Mouse (Mus musculus) liver, adult 2 months (tissue): ENCODE results near the gene Asb13. TPM values are rescaled to one million over a fixed set of nuclear protein-coding genes. Genes with fewer than 3 reads are reported as not detected.

Experiments
- DNase-seq: peaks from one replicate; pipeline ENCODE4 v3.0.0-alpha.2; 2011; ENCODE audit warnings: low read depth, low spot score; ENCODE audit errors: extremely low read depth
- H3K27ac ChIP-seq: fragments of 200-500 bp; replicated peaks from 2 replicates; pipeline ENCODE4 v1.5.1; 2012; ENCODE audit warnings: low read depth, mild to moderate bottlenecking, control low read depth, inconsistent platforms, low read length; ENCODE audit not compliant: insufficient read depth
- H3K27me3 ChIP-seq: fragments of 200-500 bp; 2 replicates; pipeline ENCODE4 v1.6.1; 2012; ENCODE audit warnings: mild to moderate bottlenecking, moderate library complexity, low read length, inconsistent platforms; ENCODE audit not compliant: control insufficient read depth, insufficient read depth
- H3K36me3 ChIP-seq: fragments of 200-500 bp; 2 replicates; pipeline ENCODE4 v1.6.1; 2012; ENCODE audit warnings: low read length, inconsistent platforms; ENCODE audit not compliant: control insufficient read depth, insufficient read depth
- H3K4me1 ChIP-seq: fragments of 200-500 bp; 2 replicates; pipeline ENCODE4 v1.6.1; 2011; ENCODE audit warnings: low read length; ENCODE audit not compliant: control insufficient read depth, insufficient read depth
- H3K4me3 ChIP-seq: fragments of 200-500 bp; 2 replicates; pipeline ENCODE4 v1.5.1; 2011; ENCODE audit warnings: low read depth, mild to moderate bottlenecking, control low read depth, low read length, moderate library complexity; ENCODE audit not compliant: insufficient read depth
- H3K79me2 ChIP-seq: fragments of 200-500 bp; 2 replicates; pipeline ENCODE4 v1.6.1; 2012; ENCODE audit warnings: inconsistent platforms, mild to moderate bottlenecking, low read length, moderate library complexity; ENCODE audit not compliant: control insufficient read depth, insufficient read depth
- H3K9ac ChIP-seq: fragments of 200-500 bp; 2 replicates; pipeline ENCODE4 v1.6.1; 2012; ENCODE audit warnings: low read depth, mild to moderate bottlenecking, control low read depth, inconsistent platforms, low read length
- CTCF ChIP-seq: fragments of 200-500 bp; IDR thresholded peaks from 2 replicates; pipeline ENCODE4 v1.5.1; 2011; ENCODE audit warnings: low read depth, low read length, control low read depth
- POLR2A ChIP-seq: fragments of 200-500 bp; IDR thresholded peaks from 2 replicates; pipeline ENCODE4 v1.6.1; 2011; ENCODE audit warnings: low read length, control low read depth; ENCODE audit not compliant: insufficient read depth; ENCODE audit errors: extremely low read depth
- WGBS: fragments of 180-500 bp; shearing (Covaris S2); methylation state at CpG from one replicate; pipeline ENCODE4 v1.1.7; 2018; 5-methylcytosine and 5-hydroxymethylcytosine counted together
- polyA plus RNA-seq: library from polyadenylated mRNA; depleted of rRNA; stranded (reverse); fragments of >200 nt; gene quantifications from 2 replicates; pipeline ENCODE4 v1.2.3, GENCODE M21; 2012; rRNA removed
- total RNA-seq: library from RNA; depleted of rRNA; stranded (reverse); fragments of >200 nt; gene quantifications from 2 replicates; pipeline ENCODE4 v1.2.3, GENCODE M21; 2014; rRNA removed

Asb13 gene
- total and polyA plus RNA-seq, 2 experiments: 14.7 to 34.9 TPM

DNA sequence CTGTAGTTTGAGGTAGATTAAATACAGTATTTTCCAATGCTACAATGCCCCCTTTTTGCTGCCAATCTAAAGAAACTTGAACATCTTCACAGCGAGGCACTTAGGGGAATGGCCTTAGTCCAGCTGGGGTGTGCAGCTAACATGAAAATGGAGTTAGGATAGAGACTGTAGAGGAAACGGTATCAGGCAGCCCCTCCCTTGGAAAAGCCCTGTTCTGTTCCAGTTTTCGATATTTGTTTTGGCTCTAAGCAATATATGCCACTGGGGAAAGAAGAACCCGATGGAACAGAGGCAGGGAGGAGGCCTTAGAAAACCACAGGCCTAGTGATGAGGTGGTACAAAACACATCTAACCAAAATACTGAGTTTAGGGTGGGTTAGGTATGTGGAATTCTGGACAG, 42.0 kb downstream of the Asb13 start:
- H3K4me1 ChIP-seq: no peaks in the 10 kb centered on the region
- WGBS: 46% methylated on average over 4 of the region's 4 CpGs

GRCm38 (mm10) chr13:3679098-3679497, 45.3 kb downstream of the Asb13 start:
- Histone ChIP-seq H3K27ac (no peak overlapping the region), H3K27me3 (no peaks in the 10 kb centered on the region), H3K4me1 (no peaks in the 10 kb centered on the region), H3K36me3 (no peaks in the 10 kb centered on the region), H3K79me2 (no peaks in the 10 kb centered on the region), H3K9ac (no peak overlapping the region), H3K4me3 (no peak overlapping the region)
- no peak for DNase-seq
- no peak for TF ChIP-seq CTCF
- no peak for TF ChIP-seq POLR2A
- WGBS: 70% methylated on average over 4 of the region's 4 CpGs

More for the DNA sequence above, 42.0 kb downstream of the Asb13 start:
- Histone ChIP-seq H3K36me3 (no peaks in the 10 kb centered on the region), H3K27me3 (no peaks in the 10 kb centered on the region), H3K27ac (no peak overlapping the region), H3K79me2 (no peaks in the 10 kb centered on the region), H3K9ac (no peak overlapping the region), H3K4me3 (no peak overlapping the region)
- DNase-seq: no peak
- TF ChIP-seq CTCF: no peak
- no peak for TF ChIP-seq POLR2A

GRCm38 (mm10) chr13:3686306-3686705, 52.5 kb downstream of the Asb13 start:
- DNase-seq: no peak
- H3K9ac ChIP-seq: no peak overlapping the region
- H3K36me3 ChIP-seq: no peaks in the 10 kb centered on the region
- H3K27me3 ChIP-seq: no peaks in the 10 kb centered on the region
- H3K27ac ChIP-seq: no peak overlapping the region
- WGBS: 74% methylated on average over 1 of the region's 1 CpGs
- TF ChIP-seq POLR2A (no peak), CTCF (no peak)
- H3K79me2 ChIP-seq: no peaks in the 10 kb centered on the region
- no peak overlapping the region for H3K4me3 ChIP-seq
- no peaks in the 10 kb centered on the region for H3K4me1 ChIP-seq

DNA sequence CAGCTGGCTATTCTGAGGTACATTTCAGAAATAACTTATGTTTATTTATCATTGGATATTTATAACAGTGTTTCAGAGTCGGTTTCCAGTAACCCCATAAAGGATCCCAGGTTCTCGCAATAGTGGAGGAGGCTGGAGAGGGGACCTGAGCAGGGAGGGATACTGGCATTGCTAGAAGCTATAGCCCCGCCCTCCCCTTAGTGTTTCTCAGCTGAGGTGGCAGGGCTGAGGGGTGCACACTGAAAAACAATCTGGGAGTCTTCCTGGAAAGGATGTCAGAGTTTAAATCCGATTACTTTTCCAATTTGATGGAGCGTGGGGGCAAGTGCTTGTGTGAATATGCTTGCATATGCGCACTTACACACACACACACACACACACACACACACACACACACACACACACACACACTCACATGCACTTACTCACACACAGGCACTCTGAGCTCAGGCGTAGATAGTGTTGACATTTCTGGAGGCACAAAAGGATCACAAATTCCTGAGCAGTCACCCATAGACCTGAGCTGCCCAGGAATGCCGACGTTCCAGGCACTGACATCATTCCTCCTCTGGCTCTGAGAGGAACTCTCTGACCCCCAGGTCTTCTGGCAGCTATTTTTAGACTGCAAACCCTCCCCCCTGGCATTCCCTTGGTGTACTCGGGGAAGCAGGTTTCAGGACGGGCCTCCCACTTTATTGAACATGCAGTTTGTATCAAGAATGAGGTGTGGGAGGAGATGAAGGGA, 60.9 kb downstream of the Asb13 start:
- Histone ChIP-seq H3K27me3 (no peaks in the 10 kb centered on the region), H3K79me2 (no peaks in the 10 kb centered on the region), H3K4me3 (no peak overlapping the region), H3K4me1 (no peaks in the 10 kb centered on the region), H3K36me3 (no peaks in the 10 kb centered on the region), H3K9ac (no peak overlapping the region), H3K27ac (no peak overlapping the region)
- 35% methylated on average over 11 of the region's 11 CpGs for WGBS
- DNase-seq: peak; percentile 14
- TF ChIP-seq CTCF: no peak
- TF ChIP-seq POLR2A: no peak

DNA sequence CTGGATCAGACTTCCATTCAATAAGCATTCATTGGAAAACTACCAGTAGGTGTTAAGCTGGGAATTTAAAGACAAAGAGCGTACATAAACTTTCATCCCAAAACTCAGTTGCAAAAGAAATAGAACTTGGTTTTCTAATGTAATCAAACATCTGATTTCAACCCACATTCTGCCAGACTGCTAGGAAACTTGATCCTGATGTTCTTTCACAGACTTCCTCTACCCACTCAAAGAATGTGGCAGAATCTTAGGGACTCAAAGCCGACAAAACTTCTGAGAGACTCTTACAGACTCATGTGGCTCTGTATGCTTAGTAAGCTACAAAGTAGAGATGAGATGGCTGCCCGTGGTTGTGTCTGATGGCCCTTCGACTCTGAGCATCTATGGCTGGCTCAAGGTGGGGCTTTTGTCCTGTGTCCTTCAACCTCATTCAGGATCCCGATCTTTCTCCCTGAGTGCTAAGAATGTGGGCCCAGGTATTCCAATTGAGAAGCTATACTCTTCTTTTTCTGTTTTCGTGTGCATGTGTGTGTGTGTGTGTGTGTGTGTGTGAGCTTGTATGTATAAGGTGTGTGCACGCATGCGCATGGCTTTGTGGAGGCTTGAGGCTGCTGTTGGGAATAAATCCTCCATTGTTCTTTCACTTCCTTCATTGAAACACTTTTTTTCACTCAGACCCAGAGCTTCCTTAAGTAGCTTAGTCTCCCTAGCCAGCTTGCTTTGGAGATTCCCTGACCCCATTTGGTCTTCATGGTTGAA, 63.3 kb downstream of the Asb13 start:
- no peak overlapping the region for H3K9ac ChIP-seq
- no peaks in the 10 kb centered on the region for H3K27me3 ChIP-seq
- no peaks in the 10 kb centered on the region for H3K79me2 ChIP-seq
- no peak overlapping the region for H3K4me3 ChIP-seq
- H3K27ac ChIP-seq: no peak overlapping the region
- no peaks in the 10 kb centered on the region for H3K36me3 ChIP-seq
- DNase-seq: no peak
- WGBS: 85% methylated on average over 8 of the region's 8 CpGs
- H3K4me1 ChIP-seq: no peaks in the 10 kb centered on the region
- no peak for TF ChIP-seq POLR2A
- no peak for TF ChIP-seq CTCF

GRCm38 (mm10) chr13:3700752-3701151, 66.9 kb downstream of the Asb13 start:
- Histone ChIP-seq H3K27me3 (no peaks in the 10 kb centered on the region), H3K27ac (no peak overlapping the region), H3K4me1 (no peaks in the 10 kb centered on the region), H3K4me3 (no peak overlapping the region), H3K36me3 (no peaks in the 10 kb centered on the region), H3K9ac (no peak overlapping the region), H3K79me2 (no peaks in the 10 kb centered on the region)
- DNase-seq: peak; percentile 6
- WGBS: 60% methylated on average over 4 of the region's 4 CpGs
- TF ChIP-seq CTCF (no peak), POLR2A (no peak)

Other genes starting within 250 kb of the Asb13 start
- 250 and 268 TPM in 2 replicates for gene Gdi2, start 96.0 kb upstream of the Asb13 start, total RNA-seq
- gene Gdi2, start 96.0 kb upstream of the Asb13 start, polyA plus RNA-seq: 146 and 159 TPM in 2 replicates
- gene Fam208b, start 22.9 kb upstream of the Asb13 start, total RNA-seq: 10.8 and 12.2 TPM in 2 replicates
- 0.90 and 1.5 TPM in 2 replicates for gene Fam208b, start 22.9 kb upstream of the Asb13 start, polyA plus RNA-seq
- not detected in 2 replicates for gene Calml3, start 170.3 kb downstream of the Asb13 start, total RNA-seq
- gene Calml3, start 170.3 kb downstream of the Asb13 start, polyA plus RNA-seq: not detected in 2 replicates
- not detected in 2 replicates for gene Calm4, start 203.7 kb downstream of the Asb13 start, total RNA-seq
- not detected in 2 replicates for gene Calm4, start 203.7 kb downstream of the Asb13 start, polyA plus RNA-seq
- gene Calm5, start 220.1 kb downstream of the Asb13 start, total RNA-seq: not detected in 2 replicates
- gene Calm5, start 220.1 kb downstream of the Asb13 start, polyA plus RNA-seq: not detected in 2 replicates